Mouse (Mus musculus) intestine, embryonic 15.5 days (tissue): ENCODE data around the gene S1pr3. TPM values are rescaled to one million over a fixed set of nuclear protein-coding genes. Genes with fewer than 3 reads are reported as not detected.

Experiments
- ATAC-seq: fragments of 200-750 bp; cut with Nextera tagmentation; 2 replicates; pipeline ENCODE4 v1.8.0; 2017; ENCODE audit warnings: moderate TSS enrichment, moderate library complexity
- H3K27ac ChIP-seq: fragments of 300-500 bp; sonication (generic); 2 replicates; pipeline ENCODE4 v1.5.1; 2015; ENCODE audit warnings: mild to moderate bottlenecking, inconsistent platforms
- H3K27me3 ChIP-seq: fragments of 300-500 bp; sonication (generic); replicated peaks from 2 replicates; pipeline ENCODE4 v1.6.1; 2015; ENCODE audit warnings: inconsistent platforms
- H3K36me3 ChIP-seq: fragments of 300-500 bp; sonication (generic); 2 replicates; pipeline ENCODE4 v1.6.1; 2015; ENCODE audit warnings: inconsistent platforms
- H3K4me1 ChIP-seq: fragments of 300-500 bp; sonication (generic); replicated peaks from 2 replicates; pipeline ENCODE4 v1.6.1; 2015; ENCODE audit warnings: inconsistent platforms
- H3K4me2 ChIP-seq: fragments of 300-500 bp; sonication (generic); replicated peaks from 2 replicates; pipeline ENCODE4 v1.6.1; 2015; ENCODE audit warnings: mild to moderate bottlenecking, inconsistent platforms
- H3K4me3 ChIP-seq: fragments of 300-500 bp; sonication (generic); replicated peaks from 2 replicates; pipeline ENCODE4 v1.5.1; 2015; ENCODE audit warnings: inconsistent platforms
- H3K9ac ChIP-seq: fragments of 300-500 bp; sonication (generic); 2 replicates; pipeline ENCODE4 v1.6.1; 2015; ENCODE audit warnings: inconsistent platforms
- H3K9me3 ChIP-seq: fragments of 300-500 bp; sonication (generic); 2 replicates; pipeline ENCODE4 v1.6.1; 2016; ENCODE audit warnings: inconsistent platforms
- WGBS: fragments of 180-500 bp; shearing (Covaris S2); methylation state at CpG from one replicate; pipeline ENCODE4 v1.1.7; 2015; 5-methylcytosine and 5-hydroxymethylcytosine counted together
- polyA plus RNA-seq: library from polyadenylated mRNA; unstranded; fragments of >200 nt; fragmentation: Nextera tagmentation; extraction: Ambion mirVana; gene quantifications from 2 replicates; pipeline ENCODE4 v1.2.1, GENCODE M21; 2015

Gene S1pr3
- polyA plus RNA-seq, 1 experiment from 2014 or later = 46.6 TPM

DNA sequence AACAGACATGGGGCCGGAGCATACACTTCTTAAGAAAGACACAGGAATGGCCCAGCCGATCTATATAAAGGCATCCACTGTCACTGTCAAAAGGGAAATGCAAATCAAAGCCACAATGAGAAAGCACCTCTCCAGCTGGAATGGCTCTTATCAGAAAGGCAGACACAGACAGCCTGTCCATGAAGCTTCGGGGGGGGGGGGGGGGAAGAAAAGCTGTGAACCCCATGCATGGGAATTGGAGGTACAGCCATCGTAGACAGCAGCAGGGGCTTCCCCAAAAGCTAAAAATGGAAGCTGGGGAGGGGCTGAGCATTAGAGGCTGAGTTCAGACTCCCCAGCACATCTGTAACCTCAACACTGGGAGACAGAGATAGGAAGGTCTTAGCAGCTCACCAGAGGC is 20.5 kb upstream of the S1pr3 start:
- no peak overlapping the region for H3K27ac ChIP-seq
- H3K9me3 ChIP-seq = no peaks in the 10 kb centered on the region
- no peak overlapping the region for H3K4me2 ChIP-seq
- H3K4me3 ChIP-seq = no peak overlapping the region
- ATAC-seq = no peak
- H3K9ac ChIP-seq = no peak overlapping the region
- WGBS = 68% methylated on average over 4 of the region's 4 CpGs
- no peaks in the 10 kb centered on the region for H3K36me3 ChIP-seq
- no peaks in the 10 kb centered on the region for H3K4me1 ChIP-seq
- no peaks in the 10 kb centered on the region for H3K27me3 ChIP-seq

DNA sequence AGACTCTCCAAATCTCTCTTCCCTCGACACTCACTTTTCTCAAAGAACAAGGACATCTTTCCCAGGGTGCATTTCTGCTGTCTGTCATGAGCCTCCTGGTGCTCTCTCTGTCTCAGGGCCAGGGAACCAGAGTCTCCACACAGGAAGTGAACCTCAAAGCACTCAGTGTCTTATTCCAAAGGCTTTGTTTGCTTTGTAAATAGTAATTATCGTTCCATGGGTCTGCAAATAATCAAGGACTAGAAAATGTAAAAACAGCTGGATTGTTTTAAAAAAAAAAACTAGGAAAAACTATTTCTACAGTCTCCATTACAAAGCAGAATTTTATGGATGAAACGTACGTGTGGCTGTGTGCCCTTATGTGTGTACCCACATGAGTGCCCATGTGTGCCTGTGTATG is 18.0 kb upstream of the S1pr3 start:
- WGBS = 53% methylated on average over 4 of the region's 4 CpGs
- no peak overlapping the region for H3K27ac ChIP-seq
- no peaks in the 10 kb centered on the region for H3K9me3 ChIP-seq
- H3K9ac ChIP-seq = no peak overlapping the region
- no peak overlapping the region for H3K4me3 ChIP-seq
- no peaks in the 10 kb centered on the region for H3K4me1 ChIP-seq
- no peaks in the 10 kb centered on the region for H3K36me3 ChIP-seq
- no peak for ATAC-seq
- no peaks in the 10 kb centered on the region for H3K27me3 ChIP-seq
- H3K4me2 ChIP-seq = no peak overlapping the region

DNA sequence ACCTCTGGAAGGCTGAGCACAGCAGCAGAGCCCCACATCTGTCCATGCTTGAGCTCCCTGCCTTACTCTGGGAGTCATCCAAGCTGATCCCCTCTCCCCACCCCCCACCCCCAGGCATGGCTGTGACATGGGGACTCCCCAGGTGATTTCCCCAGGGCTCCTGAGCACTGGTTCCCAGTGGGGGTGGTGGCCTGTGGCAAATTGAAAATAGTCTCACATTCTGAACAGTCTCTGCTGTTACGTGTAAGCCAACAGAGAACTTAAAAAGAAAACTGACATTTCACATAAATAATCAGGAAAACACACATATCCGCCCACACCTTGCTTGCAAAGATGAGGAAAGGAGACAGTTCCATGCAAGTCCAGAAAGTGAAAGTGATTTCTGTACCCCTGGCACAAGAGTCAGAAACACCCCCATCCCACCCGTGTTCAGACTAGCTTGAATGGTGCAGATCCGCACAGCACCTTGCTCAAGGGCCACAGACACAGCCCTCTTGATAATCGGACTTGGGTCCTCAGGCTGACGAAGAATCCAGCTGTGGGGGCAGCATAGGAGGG is 17.0 kb upstream of the S1pr3 start:
- Histone ChIP-seq H3K9ac (no peak overlapping the region), H3K27me3 (no peaks in the 10 kb centered on the region), H3K27ac (no peak overlapping the region), H3K4me3 (no peak overlapping the region), H3K9me3 (no peaks in the 10 kb centered on the region), H3K4me2 (no peak overlapping the region), H3K36me3 (no peaks in the 10 kb centered on the region), H3K4me1 (no peaks in the 10 kb centered on the region)
- ATAC-seq = no peak
- 89% methylated on average over 6 of the region's 6 CpGs for WGBS

DNA sequence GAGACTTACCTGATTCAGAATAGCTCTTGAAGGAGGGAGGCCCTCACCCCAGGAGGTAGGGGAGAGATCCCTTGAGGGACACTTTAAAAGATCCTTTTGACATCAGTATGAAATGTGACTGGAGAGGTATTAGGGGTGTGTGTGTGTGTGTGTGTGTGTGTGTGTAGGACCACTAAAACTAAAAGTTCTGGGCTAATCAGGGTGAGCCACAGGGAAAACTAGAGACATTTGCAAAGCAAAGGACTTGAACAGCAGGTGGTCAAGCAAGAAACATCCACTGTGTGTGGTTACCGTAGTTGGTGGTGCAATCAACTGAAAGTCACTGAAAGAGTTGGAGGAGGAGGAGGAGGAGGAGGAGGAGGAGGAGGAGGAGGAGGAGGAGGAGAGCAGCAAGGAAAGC is 16.2 kb upstream of the S1pr3 start:
- WGBS = no CpG with 5 or more reads among the region's 1 CpGs
- no peaks in the 10 kb centered on the region for H3K27me3 ChIP-seq
- no peak overlapping the region for H3K9ac ChIP-seq
- no peaks in the 10 kb centered on the region for H3K36me3 ChIP-seq
- H3K4me3 ChIP-seq = no peak overlapping the region
- H3K9me3 ChIP-seq = no peaks in the 10 kb centered on the region
- no peak for ATAC-seq
- no peak overlapping the region for H3K4me2 ChIP-seq
- H3K27ac ChIP-seq = no peak overlapping the region
- H3K4me1 ChIP-seq = no peaks in the 10 kb centered on the region

DNA sequence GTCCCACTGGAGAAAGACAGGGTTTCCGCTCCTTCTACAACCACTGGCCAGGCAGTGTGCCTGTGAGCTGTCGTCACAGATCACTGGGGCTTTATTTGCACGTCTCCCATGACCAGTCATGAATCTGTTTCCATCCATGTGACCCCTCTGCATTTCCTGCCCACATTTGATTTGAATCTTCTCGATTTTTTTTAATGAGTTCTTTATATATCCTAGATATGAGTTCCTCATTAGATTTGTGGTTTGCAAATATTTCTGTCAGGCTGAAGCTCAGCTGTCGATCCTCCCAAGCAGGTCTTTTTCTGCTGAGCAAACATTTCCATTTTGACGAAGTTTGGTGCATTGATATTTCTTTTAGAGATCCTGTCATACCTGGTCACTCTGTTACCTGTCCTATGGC is 10.6 kb upstream of the S1pr3 start:
- no peak for ATAC-seq
- H3K4me2 ChIP-seq = no peak overlapping the region
- H3K27me3 ChIP-seq = no peaks in the 10 kb centered on the region
- H3K4me1 ChIP-seq = peaks cover 9% of the 10 kb centered on the region; the same call in 1 of the 2 replicates
- no peak overlapping the region for H3K27ac ChIP-seq
- WGBS = 82% methylated on average over 6 of the region's 6 CpGs
- H3K4me3 ChIP-seq = no peak overlapping the region
- H3K9me3 ChIP-seq = no peaks in the 10 kb centered on the region
- H3K9ac ChIP-seq = no peak overlapping the region
- H3K36me3 ChIP-seq = no peaks in the 10 kb centered on the region

DNA sequence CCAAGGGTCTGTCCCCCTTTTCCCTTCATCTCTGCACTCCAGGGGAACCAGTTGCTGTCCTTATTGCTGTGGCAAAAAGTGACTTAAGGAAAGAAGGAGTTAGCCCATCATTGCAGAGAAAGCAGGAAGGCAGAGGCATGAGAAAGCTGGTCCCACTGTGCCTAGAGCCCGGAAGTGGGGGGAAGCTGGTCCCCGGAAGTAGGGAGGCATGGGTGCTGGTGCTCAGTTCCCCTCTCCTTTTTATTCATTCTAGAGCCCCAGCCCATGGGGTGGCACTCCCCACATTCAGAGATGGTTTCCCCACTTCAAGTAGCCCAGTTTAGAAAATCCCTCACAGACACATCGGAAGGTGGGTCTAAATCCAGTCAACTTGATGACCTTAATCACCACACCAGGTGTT is 8.9 kb upstream of the S1pr3 start:
- H3K4me2 ChIP-seq = no peak overlapping the region
- 99% methylated on average over 3 of the region's 3 CpGs for WGBS
- ATAC-seq = no peak
- H3K9me3 ChIP-seq = no peaks in the 10 kb centered on the region
- no peaks in the 10 kb centered on the region for H3K27me3 ChIP-seq
- no peak overlapping the region for H3K4me3 ChIP-seq
- H3K9ac ChIP-seq = no peak overlapping the region
- no peaks in the 10 kb centered on the region for H3K36me3 ChIP-seq
- H3K4me1 ChIP-seq = peaks cover 9% of the 10 kb centered on the region; the same call in 1 of the 2 replicates
- no peak overlapping the region for H3K27ac ChIP-seq

DNA sequence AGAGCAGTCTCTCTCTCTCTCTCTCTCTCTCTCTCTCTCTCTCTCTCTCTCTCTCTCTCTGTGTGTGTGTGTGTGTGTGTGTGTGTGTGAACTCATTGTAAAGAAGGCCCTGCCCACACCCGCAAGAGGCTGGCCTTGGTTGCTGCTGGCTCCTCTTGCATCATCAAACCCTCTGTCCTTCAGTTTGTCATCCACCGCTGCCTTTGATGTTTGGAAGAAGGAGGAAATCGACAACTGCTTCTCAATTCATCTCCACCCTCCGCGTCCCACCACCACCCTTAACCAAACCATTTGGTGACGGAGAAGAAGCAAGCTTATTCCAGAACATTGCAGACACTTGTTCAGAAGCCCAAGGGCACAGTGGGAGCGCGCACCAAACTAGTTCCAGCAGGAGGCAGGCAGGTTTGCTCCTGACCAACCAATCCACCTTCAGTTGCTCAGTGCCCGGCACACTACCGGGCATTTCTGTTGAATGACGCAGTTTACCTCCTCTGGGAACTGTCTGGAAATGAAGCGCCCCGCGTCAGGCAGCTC is 8.2 kb upstream of the S1pr3 start:
- peak overlapping the region; percentile 26 for H3K4me3 ChIP-seq
- no peaks in the 10 kb centered on the region for H3K27me3 ChIP-seq
- H3K27ac ChIP-seq = no peak overlapping the region
- no peaks in the 10 kb centered on the region for H3K9me3 ChIP-seq
- peaks cover 9% of the 10 kb centered on the region; the same call in 1 of the 2 replicates for H3K4me1 ChIP-seq
- H3K36me3 ChIP-seq = no peaks in the 10 kb centered on the region
- no peak overlapping the region for H3K9ac ChIP-seq
- 31% methylated on average over 14 of the region's 14 CpGs for WGBS
- peak overlapping the region; percentile 71 for H3K4me2 ChIP-seq
- ATAC-seq = peak; percentile 67

DNA sequence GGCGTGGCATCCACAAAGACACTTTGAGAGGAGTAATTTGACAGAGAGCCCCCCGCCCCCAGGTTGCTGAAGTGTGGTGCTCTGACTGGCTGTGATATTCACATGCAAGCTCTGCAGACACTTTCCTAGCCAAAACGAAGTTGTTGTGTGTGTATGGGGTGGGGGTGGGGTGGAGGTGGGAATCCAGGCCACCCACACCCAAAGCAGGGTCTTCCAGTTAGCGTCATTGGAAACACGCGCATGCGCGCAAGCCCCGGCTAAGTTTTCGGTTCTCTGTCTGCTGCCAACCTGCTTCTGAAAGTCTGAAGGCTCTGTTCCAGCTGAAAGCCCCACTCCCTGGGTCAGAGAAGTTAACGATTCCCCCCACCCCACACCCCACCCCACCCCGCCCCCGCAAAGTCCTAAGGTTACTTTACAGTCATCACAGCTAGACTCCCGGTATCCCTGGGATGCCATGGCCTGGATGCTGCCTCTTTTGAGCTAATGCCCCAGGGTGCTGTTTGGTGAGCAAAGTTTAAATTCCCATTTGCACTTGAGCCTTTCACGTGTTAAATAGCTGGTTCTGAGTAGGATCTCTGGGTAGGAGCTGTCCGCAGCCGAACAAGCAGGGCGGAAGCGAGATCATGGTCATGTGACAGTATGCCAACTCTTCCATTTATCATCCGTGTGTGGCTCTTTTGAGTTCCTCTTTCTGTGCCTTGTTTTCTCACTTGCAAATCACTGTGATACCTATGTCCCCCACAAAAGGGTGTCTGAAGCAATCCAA is 7.5 kb upstream of the S1pr3 start:
- no peak overlapping the region for H3K9ac ChIP-seq
- H3K4me3 ChIP-seq = peak overlapping the region; percentile 26
- H3K4me2 ChIP-seq = peak overlapping the region; percentile 71
- H3K27me3 ChIP-seq = no peaks in the 10 kb centered on the region
- peaks cover 9% of the 10 kb centered on the region; the same call in 1 of the 2 replicates for H3K4me1 ChIP-seq
- H3K27ac ChIP-seq = no peak overlapping the region
- ATAC-seq = peak; percentile 43
- 7% methylated on average over 20 of the region's 20 CpGs for WGBS
- no peaks in the 10 kb centered on the region for H3K9me3 ChIP-seq
- no peaks in the 10 kb centered on the region for H3K36me3 ChIP-seq

DNA sequence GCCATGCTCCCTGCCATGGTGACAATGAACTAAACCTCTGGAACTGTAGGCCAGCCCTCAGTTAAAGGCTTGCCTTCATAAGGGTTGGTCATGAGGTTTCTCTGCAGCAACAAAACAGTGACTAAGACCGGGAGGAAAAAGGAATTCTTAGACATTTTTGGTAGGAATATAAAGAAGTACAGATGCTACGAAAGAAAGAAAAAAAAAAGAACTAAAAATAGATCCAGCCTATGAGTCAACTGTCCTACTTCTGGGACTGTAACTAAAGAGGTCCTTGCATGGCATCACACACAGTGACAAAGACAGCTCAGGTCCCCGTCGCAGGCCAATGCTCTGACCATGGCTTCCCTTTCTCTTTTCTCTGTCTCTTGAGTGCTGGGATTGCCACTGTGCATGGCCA is 3.9 kb upstream of the S1pr3 start:
- Histone ChIP-seq H3K4me1 (peaks cover 15% of the 10 kb centered on the region), H3K36me3 (no peaks in the 10 kb centered on the region), H3K4me2 (no peak overlapping the region), H3K9ac (no peak overlapping the region), H3K27ac (no peak overlapping the region), H3K9me3 (no peaks in the 10 kb centered on the region), H3K4me3 (no peak overlapping the region), H3K27me3 (no peaks in the 10 kb centered on the region)
- no peak for ATAC-seq
- WGBS = 79% methylated on average over 4 of the region's 4 CpGs

DNA sequence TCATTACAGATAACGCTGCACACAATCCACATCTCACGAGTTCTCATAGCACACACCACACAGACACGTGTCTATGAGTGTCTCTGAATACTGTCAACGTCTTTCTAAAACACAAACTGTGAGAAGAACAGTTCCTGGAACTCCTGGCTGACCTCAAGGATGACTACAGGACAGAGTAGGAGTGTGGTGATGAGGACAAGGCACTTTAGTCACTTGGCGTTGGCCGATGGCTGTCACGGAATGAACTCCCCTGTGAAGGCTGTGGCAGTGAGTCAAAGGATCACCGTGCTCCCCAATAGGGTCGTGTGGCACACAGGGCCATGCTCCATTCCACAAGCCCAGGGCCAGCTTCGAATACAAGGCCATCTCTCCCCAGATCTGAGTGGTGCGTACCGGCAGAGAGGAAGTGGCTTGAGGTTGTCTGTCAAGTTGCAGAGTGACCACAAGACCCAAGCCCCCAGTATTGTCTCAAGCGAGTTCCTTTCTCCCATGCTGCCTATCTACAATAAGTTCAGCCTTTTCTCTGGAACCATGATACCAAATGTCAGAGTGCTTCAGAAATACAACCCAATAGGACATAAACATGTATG is 2.6 kb upstream of the S1pr3 start:
- ATAC-seq = no peak
- Histone ChIP-seq H3K27ac (no peak overlapping the region), H3K36me3 (no peaks in the 10 kb centered on the region), H3K9me3 (no peaks in the 10 kb centered on the region), H3K27me3 (no peaks in the 10 kb centered on the region), H3K4me3 (no peak overlapping the region), H3K4me1 (peaks cover 11% of the 10 kb centered on the region), H3K9ac (no peak overlapping the region), H3K4me2 (no peak overlapping the region)
- WGBS = 90% methylated on average over 13 of the region's 13 CpGs

DNA sequence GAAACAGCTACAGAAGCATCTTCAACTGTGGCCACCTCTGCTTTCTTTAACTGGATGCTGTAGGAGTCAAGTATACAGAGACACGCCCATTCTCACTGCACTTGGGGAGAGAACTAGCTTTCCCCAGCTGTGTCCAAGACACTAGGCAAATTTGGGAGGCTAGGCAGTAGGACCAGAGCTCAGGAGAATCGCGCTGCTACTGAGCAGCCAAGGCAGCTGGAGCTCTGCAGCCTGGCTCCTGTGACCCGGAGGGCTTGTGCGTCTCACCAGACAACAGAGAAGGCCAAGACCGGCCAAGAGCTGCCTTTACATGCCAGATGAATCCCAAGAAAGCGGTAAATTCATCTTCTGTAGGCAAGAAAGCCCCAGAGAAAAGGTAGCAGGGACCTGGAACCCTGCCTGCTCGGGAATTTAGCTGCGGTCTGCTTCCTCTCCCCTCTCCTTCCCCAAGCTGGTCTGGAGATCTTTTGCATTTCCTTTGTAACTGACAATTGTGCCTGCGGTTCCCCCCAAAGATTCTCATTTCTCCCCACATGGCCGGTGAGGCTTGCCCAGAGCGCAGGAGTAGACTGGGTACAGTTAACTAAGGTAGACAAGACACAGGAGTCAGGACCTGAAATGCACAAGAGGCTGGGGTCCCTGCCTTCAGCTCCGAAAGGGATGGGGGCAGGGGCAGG is 760 bp upstream of the S1pr3 start:
- Histone ChIP-seq H3K4me1 (peaks cover 9% of the 10 kb centered on the region), H3K4me3 (peak overlapping the region; percentile 54; the same call in 1 of the 2 replicates), H3K27ac (peak overlapping the region; percentile 80), H3K27me3 (no peaks in the 10 kb centered on the region), H3K36me3 (no peaks in the 10 kb centered on the region), H3K9me3 (no peaks in the 10 kb centered on the region), H3K9ac (peak overlapping the region; percentile 72; the same call in 1 of the 2 replicates), H3K4me2 (peak overlapping the region; percentile 73)
- WGBS = 42% methylated on average over 13 of the region's 13 CpGs
- no peak for ATAC-seq

DNA sequence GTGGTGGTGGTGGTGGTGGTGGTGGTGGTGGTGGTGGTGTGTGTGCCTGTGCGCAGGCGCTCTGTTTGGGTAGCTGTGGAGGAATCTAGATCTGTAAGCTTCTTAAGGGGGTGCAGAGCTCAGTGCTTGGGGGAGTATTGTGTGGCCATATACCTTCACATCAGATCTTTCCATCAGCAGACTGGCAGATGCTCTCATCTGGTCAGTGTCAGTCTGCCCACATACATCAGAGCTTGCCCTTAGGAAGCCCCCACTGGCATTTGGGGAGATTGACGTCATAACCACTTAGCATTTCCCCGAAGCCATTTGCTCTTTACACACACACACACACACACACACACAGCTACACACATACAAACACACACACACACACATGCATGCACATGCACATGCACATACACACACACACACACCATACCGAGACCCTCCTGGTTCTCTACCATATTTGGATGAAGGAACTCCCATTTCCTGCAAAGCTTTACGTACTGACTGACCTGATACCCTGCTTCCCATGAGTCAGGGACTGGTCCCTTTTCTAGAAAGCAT is 1.6 kb downstream of the S1pr3 start:
- Histone ChIP-seq H3K9me3 (no peaks in the 10 kb centered on the region), H3K9ac (no peak overlapping the region), H3K4me2 (peak overlapping the region; percentile 73), H3K36me3 (peaks cover 4% of the 10 kb centered on the region), H3K27ac (peak overlapping the region; percentile 69; the same call in 1 of the 2 replicates), H3K4me1 (peaks cover 13% of the 10 kb centered on the region), H3K4me3 (peak overlapping the region; percentile 54), H3K27me3 (no peaks in the 10 kb centered on the region)
- WGBS = 55% methylated on average over 6 of the region's 6 CpGs
- ATAC-seq = no peak
